Mouse (Mus musculus): Measurements from ENCODE around the gene Txnrd2.
A peak's percentile ranks its signal among the peaks of the same experiment; 100 is the strongest.

The Txnrd2 gene

DNA sequence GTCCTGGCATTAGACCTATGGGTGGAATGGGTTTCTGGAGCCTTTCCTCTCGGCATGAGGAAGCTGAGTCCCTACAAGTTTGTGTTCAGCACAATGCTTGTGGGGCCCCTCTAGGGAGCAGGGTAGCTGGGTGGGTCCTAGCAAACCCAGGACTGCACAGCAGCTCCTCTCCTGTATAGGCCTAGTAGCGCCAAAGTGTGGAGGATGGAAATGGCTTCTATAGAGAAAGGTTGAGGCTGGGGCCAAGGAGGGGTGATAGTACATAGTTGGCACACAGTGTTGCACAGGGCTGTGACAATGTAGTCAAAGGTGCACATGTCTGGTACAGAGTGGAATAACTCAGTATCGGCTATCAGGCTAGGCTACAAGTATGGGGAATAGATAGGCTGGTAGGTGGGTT lies 32.1 kb upstream of the Txnrd2 start:
- DNase-seq = no peak

DNA sequence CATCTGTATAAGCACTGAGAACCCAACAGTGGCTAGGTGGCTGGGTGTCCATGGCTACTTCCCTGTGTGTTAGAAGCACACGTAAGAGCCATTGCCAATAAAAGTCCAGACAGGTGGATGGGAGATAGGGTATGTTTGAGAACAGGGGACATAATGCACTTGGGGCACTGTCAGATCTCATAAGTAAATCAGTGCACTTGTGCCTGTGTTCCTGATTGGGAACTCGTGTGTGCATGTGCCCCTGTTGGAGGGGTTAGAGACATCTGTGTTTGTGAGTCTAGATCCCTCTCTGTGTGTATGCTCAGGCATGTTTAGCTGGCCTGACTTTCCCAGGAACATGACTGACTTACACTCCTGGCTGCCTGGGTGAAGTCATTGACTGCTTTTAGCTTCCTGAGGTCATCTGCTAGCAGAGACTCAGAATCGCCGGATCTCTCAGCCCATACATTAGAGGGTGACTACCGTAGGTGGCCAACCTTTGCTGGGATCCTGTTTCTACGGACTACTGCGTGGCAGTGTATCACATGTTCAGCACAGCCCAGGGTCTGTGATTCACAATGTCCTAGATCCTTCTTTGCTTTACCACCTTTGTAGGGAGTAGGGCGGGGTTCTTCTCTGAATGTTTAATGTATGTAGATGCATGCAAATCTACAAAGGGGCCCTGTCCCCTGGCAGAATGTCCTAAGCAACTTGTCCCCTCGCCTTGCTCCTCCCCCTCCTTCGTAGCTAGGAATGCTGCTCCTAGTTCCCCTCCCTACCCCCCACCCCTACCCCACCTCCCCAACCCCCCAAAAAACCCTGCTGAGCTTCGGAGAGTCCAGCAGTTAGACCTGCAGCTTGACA lies 31.2 kb upstream of the Txnrd2 start:
- no peak for DNase-seq

DNA sequence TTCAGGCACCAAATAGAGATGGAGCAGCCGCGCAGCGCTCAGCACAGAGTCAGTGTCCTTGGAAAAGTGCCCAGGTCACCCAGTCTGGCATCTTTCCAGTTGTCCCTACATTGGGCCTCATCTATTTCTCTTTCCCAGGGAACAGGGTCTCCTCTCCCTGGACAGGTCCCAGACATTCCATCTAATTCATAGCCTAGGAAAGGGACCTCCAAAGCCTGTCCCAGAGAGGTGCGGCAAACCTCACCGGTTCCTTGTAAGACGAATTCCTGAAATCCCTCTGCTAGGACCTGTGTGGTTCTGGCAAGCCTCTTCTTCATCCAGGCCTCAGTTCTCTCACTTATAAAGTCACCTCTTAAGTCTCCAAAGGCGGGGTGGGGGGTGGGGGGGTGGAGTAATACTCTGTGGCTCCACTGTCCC lies 30.6 kb upstream of the Txnrd2 start:
- peak; percentile 65 to 71 for DNase-seq

DNA sequence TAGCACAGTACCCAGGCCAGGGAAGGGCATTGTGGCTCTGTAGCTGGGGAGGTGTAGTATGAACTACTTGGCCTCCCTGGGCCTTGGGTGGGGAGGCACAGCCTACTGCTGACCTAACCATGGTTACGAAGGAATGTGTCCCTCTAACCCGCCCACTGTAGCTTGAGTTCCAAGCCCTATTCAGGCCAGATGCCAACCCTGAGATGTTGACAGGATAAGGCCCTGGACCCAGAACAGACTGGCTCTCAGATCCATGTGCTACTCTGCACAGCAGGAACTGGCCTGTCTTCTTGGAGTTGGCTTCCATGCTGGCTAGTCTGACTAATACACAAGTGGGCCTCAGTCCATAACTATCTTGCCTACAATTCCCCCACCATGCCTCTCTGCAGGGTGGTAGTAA lies 30.0 kb upstream of the Txnrd2 start:
- peak; percentile 72 to 87 for DNase-seq

DNA sequence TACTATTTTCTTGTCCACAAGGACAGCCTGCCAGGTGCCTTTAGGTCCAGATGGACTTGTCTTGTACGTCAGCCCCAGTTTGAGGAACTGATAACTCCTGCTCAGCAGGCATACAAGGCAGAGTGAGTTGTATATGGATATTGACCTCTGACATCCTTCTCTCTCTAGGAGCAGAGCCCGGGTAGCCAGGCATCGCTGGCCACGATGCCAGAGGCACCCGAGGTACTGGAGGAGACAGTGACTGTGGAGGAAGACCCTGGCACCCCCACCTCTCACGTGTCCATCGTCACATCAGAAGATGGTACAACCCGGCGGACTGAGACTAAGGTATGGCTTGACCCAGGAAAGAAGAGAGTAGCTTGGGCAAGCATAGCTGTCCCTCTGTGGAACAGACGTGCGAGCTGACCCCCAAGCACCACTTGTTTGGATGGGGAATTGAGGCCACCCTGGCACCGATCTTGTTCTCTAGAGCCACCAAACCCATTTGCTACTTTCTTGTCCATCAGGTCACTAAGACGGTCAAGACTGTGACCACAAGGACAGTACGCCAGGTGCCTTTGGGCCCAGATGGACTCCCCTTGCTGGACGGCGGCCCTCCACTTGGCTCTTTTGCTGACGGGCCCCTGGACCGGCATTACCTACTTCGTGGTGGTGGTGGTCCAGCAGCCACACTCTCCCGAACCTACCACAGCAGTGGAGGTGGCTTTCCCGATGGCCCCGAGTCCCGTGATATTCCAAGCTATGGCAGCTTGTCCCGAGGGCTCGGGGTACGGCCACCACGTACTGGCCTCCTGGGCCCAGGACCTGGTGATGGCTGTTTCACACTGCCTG lies 29.2 kb upstream of the Txnrd2 start:
- no peak for DNase-seq

DNA sequence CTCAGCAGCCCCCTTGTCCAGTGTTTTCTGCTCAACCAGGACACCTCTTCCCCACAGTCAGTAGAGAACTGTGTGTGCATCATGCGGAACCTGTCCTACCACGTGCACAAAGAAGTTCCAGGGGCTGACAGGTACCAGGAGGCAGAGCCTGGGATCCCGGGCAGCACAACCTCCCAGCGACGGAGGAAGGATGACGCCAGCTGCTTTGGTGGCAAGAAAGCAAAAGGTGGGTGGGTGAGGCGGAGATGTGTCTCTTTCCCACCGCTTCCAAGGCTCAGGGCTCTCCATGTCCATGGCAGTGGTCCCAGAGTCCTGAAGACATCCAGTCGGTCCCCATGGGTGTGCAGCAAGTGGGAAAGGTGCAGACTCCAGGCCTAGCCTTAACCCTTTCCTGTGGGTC lies 26.2 kb upstream of the Txnrd2 start:
- DNase-seq = no peak

DNA sequence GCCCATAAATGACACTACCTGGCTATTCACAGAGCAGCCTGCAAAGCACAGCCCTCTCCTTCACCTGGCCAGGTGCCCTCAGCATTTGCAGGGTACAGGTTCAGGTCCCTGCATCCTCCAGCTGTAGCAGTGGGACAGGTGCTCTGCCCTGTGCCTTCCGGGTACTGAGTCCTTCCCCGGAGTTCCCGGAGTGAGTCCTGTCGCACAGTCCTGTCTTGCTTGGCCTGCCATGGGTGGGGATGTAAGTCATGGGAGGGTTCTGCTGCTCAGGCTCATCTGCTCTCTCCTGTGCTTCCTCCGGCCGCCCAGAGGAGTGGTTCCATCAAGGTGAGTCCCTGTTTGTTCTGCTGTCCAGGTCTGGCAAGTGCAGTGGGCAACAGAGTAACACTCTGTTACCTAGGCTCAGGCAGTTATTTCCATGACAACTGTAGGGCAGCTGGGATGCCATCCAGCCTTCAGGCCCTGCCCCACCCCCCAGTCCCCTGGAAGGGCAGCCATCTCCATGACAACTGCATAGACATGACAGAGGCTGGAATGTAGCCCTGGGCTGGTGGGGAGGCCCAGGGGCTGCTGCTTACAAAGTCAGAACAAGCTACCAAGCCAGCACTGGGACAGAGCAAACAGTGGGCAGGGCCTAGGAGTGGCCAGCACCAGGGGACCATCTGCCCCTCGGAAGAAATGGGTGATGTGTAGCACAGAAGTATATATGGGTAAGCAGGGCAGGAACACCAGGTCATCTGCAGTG lies 25.5 kb upstream of the Txnrd2 start:
- no peak for DNase-seq

DNA sequence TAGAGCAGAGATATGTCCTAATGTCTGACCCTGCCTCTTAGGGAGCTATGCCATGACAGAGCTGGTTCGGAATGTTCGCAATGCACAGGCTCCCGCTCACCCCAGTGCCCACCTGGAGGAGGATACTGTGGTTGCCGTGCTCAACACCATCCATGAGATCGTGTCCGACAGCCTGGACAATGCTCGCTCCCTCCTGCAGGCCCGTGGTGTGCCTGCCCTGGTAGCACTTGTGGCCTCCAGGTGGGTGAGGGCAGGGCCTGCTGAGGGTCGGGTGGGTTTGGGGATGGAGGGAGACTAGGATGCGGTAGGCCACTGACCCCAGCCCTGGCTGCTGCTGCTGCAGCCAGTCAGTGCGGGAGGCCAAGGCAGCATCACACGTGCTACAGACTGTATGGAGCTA lies 22.9 kb upstream of the Txnrd2 start:
- DNase-seq = no peak

DNA sequence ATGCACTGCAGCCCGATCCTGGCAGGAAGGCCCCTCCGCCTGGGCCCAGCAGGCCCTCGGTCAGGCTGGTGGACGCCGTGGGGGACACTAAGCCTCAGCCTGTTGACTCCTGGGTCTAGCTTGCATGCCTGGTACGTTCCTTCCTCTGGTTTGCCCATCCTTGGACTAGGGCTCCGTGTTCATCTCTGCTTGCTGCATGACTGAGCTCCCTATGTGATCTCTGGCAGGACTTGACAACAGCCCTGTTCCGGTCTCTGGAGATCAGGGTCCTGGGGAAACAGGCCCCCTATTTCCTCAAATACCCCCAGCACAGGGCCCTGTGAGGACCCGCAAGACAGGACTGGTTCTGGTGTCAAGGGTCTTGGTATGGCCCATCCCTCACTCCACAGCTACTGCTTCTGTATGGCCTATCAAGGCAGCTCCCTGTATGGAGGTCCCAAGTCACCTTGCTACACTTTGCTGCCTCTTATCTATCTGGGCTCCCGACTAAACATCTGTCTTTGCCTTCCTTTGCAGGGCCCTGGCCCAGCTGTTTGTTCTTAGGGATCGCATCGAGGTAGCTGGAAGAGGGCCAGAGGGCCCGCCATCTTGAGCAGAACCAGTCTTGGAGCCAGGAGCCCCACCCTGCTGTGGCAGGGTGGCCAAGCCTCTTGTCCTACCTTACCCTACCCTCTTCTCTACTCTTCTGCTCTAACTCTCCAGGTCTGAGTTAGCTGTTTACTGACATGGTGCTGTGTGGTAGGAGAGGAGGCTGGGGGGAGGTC lies 20.9 kb upstream of the Txnrd2 start:
- no peak for DNase-seq

DNA sequence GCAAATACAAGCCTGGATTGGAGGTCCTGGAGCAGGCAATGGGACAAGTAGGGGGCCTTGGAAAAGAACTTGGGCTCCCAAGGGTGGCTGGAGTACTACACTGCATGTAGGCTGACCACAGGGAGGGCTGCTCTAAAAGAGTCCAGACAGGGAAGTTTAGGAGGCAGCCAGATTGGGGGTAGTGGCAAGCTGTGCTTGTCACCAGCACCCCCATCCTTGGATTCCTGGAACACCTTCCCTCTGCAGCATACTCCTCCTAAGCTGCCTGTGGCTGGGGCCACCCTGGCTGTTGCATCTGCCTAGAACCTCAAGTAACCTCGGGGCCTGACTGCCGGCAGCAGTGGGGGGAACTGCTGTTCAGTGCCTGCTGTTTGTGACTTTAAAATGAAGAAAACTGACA lies 20.3 kb upstream of the Txnrd2 start:
- DNase-seq = no peak

DNA sequence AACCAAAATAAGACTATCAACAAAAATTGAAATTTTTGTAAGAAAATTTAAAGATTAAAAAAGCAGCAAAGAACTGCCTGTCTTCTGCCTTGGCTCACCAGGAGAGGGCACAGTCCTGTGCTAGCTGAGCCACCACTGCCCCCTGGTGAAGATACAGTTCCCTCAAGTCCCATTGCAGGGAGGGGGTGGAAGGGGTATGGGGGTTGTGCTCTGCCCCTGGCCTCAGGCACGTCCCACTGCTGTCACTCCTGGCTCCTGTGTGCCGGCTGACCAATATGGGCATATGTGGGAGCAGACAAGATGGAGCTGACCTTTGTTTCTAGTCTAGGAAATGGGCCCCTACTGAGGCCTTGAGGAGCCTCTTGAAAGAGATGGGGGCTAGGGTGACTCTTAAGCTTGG lies 19.9 kb upstream of the Txnrd2 start:
- peak; percentile 73 to 84 for DNase-seq

DNA sequence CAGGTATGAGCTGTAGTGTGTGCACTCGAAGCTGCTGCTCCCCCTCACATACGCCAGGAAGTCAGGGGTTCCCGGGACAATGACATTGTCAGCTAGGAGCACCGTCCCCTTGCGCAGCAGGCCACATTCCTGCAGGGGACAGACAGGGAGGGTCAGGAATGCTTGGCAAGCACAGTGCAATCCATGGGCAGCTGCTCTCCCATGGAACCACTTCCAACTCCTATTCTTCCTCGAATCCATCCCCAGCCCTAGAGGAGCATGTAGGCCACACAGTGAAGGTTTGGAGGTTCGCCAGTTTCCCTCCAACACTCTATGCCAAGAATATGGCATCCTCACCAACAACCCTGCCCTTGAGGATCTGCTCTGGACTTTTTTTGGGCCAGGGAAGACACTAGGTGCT lies 18.3 kb upstream of the Txnrd2 start:
- no peak for DNase-seq

DNA sequence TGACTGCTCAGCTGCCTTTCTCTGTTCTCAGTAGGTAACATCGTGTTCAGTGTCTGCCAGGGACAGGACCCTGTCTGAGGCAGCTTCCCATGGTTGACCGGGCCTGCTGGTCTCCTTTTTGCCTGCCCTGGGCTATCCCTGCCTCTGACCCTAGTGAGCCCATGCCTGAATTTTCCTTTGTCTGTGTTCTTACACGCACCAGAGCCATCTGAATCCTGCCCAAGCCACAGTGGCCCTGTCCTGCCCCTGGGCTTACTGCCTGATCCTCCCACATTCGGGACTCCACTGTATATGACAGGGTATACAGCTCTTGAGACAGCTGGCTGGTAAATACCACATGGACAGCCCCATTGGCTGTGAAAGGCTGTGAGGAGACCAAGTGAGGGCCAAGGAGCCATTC lies 16.4 kb upstream of the Txnrd2 start:
- DNase-seq = no peak

DNA sequence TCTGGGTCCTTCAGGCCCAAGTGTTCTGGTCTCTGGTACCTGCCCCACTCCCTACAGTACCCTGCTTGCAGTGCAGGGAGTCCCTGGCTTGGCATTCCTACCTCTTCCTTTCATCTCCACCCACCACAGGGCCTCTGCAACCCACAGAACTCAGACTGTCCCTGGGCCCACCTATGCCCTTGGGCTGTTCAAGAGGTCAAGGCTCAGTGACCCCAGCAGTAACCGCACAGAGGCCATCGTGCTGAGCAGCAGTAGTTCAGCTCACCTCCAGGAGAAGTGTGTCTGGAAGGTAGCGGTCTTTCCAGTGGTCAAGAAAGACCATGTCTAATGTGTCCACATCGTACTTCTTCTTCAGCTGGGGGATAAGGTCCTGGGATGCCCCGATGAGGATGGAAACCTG lies 15.8 kb upstream of the Txnrd2 start:
- DNase-seq = no peak

DNA sequence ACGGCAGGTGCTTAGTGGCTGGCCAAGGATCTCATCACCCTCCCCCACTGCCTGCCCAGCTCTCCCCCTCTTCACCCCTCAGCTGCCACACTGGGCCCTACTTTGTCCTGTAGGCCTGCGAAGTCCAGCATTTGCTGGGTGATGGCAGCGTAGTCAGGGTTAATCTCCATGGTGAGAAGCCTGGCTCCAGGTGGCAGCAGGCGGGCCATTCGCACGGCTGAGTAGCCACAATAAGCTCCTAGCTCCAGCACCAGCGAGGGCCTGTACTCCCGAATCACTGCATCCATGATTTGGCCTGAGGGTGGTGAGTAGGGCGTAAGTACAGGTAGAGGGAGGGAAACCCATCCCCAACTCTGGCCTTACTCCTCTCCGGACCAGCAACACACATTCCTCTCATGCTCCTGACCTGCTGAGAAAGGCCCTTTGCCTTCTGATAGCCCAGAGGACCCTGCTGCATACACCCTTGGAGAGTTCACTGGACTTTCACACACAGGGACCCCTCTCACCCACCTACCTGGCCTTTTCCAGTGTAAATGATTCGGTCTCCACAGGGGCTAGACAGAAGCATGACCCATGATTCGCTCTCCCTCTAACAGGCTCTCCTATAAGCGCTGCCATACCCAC lies 15.0 kb upstream of the Txnrd2 start:
- DNase-seq = peak; percentile 78 to 84

DNA sequence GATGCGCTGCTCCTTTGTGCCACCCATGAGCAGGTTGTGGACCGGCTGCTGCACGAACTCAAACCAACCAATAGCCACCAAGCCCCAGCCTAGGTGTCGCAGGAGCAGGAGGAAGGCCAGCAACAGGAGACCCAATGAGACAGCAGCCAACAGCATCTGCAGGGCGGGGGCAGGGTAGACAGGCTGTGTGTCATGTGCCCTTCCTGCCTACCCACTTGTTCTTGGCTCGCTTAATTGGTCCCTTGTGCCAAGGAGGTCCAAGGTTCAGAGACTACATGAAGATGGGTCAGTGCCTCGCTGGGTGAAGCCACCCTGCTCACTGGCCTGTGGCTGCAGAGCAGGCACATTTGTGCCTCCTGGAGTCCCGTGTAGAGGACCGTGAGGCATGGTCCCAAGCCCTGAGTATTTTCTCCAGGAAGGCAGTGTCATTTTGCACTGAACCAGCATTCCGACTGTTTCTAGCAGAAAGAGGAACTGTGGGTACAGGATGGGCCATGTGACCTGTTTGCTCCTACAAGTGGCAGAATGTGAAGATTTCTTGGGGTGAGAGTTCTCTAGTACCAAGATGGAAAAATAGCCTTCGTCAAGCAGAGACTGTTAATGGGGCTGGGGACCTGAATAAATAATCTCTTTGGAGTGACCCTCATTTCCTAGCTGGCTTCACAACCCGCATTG lies 14.2 kb upstream of the Txnrd2 start:
- DNase-seq = peak; percentile 89 to 96

DNA sequence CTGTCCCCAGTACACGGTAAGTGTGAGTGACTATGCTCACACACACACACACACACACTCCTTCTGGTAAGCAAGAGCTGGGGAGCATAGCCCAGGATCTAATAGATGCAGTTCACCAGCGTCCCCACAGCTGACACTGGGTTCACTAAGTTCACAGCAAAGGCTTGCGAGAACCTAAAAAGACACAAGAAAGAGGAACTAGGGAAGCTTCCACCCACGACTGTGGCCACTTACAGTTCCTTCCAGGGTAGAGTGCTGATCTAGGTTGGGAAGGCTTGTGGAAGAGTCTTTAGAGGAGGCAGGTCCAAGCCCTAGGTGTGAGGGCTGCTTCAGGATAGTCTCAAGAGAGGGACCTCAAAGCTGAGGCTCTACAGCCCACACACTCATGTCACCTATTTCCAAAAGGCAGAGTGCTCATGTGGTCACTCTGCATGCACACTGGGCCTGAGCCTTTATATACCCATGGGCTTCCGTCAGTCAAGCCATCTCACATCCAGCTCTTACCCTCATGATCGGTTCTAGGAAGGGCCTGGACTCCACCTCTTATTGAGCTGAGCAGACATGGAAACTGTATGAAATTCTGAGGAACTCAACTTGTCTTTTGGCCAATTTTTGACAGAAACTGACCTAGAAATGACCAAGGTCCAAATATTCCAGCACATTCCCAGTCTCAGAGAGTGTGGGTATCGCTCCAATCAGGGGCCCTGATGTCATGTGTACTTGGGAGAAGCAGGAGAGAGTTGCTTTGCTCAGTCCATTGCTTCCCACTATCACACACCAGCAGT lies 13.0 kb upstream of the Txnrd2 start:
- DNase-seq = no peak

DNA sequence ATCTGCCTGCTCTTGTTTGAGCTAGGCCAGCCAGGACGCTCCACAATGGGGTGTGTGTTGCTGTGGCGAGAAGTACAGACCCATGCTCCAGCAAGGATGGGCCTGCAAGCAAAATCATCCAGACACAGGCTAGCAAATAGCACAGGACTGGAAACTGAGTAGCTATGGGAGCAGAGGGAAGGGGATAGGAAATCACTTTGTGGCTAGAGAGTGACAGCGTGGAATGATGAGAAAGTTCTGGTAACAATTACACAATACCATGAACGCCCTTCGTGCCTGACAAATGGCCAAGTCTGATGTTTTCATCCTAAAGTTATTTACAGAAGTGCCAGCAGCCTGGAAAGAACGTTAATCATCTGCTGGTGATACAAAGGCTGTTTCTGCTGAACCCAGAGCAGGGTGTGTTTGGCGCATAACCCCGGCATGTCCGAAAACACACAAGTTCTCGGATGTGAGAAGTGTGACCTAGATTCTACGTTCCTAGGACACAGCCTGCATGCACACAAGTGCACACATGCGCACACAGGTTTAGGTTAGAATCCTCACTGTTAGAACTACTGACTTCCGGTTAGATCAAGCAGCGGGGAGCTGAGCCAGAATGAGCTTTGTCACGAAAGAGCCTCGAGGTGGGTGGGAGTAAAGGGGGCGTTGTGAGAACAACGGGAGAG lies 10.0 kb upstream of the Txnrd2 start:
- DNase-seq = peak; percentile 45 to 80

DNA sequence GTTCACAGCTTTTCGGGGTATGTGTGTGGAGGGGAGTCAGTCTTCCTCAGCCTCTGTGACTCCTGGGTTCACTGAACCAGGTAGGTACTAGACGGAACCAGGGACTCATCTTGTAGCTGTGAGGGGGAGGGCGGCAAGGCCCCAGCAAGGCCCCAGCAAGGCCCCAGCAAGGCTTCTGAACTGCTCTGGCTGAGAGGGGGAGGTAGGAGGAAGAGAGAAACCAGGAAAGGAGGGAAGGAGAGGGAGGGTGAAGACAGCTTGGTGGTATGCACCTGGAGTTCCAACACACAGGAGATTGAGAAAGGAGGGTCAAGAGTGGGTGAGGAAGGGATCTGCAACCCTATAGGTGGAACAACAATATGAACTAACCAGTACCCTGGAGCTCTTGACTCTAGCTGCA lies 9.3 kb upstream of the Txnrd2 start:
- no peak for DNase-seq

DNA sequence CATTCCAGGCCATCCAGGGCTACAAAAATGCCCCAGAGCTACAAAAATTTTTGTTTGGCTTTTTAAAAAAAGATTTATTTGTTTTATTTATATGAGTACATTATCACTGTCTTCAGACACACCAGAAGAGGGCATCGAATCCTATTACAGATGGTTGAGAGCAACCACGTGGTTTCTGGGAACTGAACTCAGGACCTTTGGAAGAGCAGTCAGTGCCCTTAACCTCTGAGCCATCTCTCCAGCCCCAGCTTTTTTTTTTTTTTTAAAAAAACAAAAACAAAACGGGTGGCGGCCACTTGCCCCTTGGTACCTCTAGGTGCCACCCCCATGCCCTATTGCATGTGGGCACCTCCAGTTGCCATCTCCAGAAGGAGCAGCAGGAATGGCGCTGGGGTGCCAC lies 8.7 kb upstream of the Txnrd2 start:
- no peak for DNase-seq

Data from kidney, postnatal 36 days (tissue).